Mouse (Mus musculus) embryonic facial prominence, embryonic 11.5 days (tissue): ENCODE data around the gene Rnd1. TPM values are rescaled to one million over a fixed set of nuclear protein-coding genes. Genes with fewer than 3 reads are reported as not detected.
A peak's percentile ranks its signal among the peaks of the same experiment; 100 is the strongest.

ENCODE experiments used
- ATAC-seq: fragments of 200-750 bp; cut with Nextera tagmentation; replicated peaks from 2 replicates; pipeline ENCODE4 v1.8.0; 2017; ENCODE audit warnings: low read depth; ENCODE audit not compliant: insufficient number of reproducible peaks, low FRiP score, low TSS enrichment
- DNase-seq: peaks from one replicate; pipeline ENCODE4 v3.0.0-alpha.2; 2015; ENCODE audit warnings: low spot score
- H3K27ac ChIP-seq: fragments of 300-500 bp; sonication (generic); replicated peaks from 2 replicates; pipeline ENCODE4 v1.5.1; 2014; ENCODE audit warnings: mild to moderate bottlenecking, low read depth, low read length, control low read depth
- H3K27me3 ChIP-seq: fragments of 300-500 bp; sonication (generic); 2 replicates; pipeline ENCODE4 v1.6.1; 2014; ENCODE audit warnings: mild to moderate bottlenecking, low read length, moderate library complexity, mixed read lengths; ENCODE audit not compliant: control insufficient read depth, insufficient read depth
- H3K36me3 ChIP-seq: fragments of 300-500 bp; sonication (generic); replicated peaks from 2 replicates; pipeline ENCODE4 v1.6.1; 2014; ENCODE audit warnings: low read depth, mild to moderate bottlenecking, low read length, moderate library complexity, mixed read lengths; ENCODE audit not compliant: control insufficient read depth, insufficient read depth
- H3K4me1 ChIP-seq: fragments of 300-500 bp; sonication (generic); 2 replicates; pipeline ENCODE4 v1.6.1; 2014; ENCODE audit warnings: low read length, mixed read lengths; ENCODE audit not compliant: control insufficient read depth, insufficient read depth
- H3K4me2 ChIP-seq: fragments of 300-500 bp; sonication (generic); 2 replicates; pipeline ENCODE4 v1.6.1; 2014; ENCODE audit warnings: low read depth, mild to moderate bottlenecking, control low read depth, low read length, moderate library complexity
- H3K4me3 ChIP-seq: fragments of 300-500 bp; sonication (generic); 2 replicates; pipeline ENCODE4 v1.5.1; 2014; ENCODE audit warnings: low read depth, low read length, control low read depth
- H3K9ac ChIP-seq: fragments of 300-500 bp; sonication (generic); replicated peaks from 2 replicates; pipeline ENCODE4 v1.6.1; 2014; ENCODE audit warnings: mild to moderate bottlenecking, control low read depth, low read length
- H3K9me3 ChIP-seq: fragments of 300-500 bp; sonication (generic); replicated peaks from 2 replicates; pipeline ENCODE4 v1.6.1; 2016; ENCODE audit warnings: mild to moderate bottlenecking, low read length, inconsistent platforms, mixed read lengths; ENCODE audit not compliant: control insufficient read depth
- WGBS: fragments of 180-500 bp; shearing (Covaris S2); extraction: QIAGEN DNeasy Blood & Tissue Kit; methylation state at CpG from one replicate; pipeline ENCODE4 v1.1.7; 2014; 5-methylcytosine and 5-hydroxymethylcytosine counted together
- polyA plus RNA-seq: library from polyadenylated mRNA; unstranded; fragments of >200 nt; fragmentation: Nextera tagmentation; extraction: Ambion mirVana; gene quantifications from 2 replicates; pipeline ENCODE4 v1.2.1, GENCODE M21; 2014

The Rnd1 gene
- polyA plus RNA-seq, 1 experiment from 2014 or later = 0.63 TPM

GRCm38 (mm10) chr15:98676471-98676870, 790 bp downstream of the Rnd1 start:
- Histone ChIP-seq H3K9ac (no peak overlapping the region), H3K9me3 (no peaks in the 10 kb centered on the region), H3K4me2 (peak overlapping the region; percentile 65), H3K36me3 (no peaks in the 10 kb centered on the region), H3K4me1 (peaks cover 4% of the 10 kb centered on the region; the same call in 1 of the 2 replicates), H3K4me3 (peak overlapping the region; percentile 35; the same call in 1 of the 2 replicates), H3K27me3 (peaks cover 22% of the 10 kb centered on the region), H3K27ac (no peak overlapping the region)
- no peak for DNase-seq
- 6% methylated on average over 9 of the region's 9 CpGs for WGBS
- no peak for ATAC-seq

GRCm38 (mm10) chr15:98675634-98676250, 1.5 kb downstream of the Rnd1 start:
- H3K9ac ChIP-seq = no peak overlapping the region
- no peak overlapping the region for H3K4me3 ChIP-seq
- no peak overlapping the region for H3K27ac ChIP-seq
- no peak overlapping the region for H3K4me2 ChIP-seq
- H3K9me3 ChIP-seq = no peaks in the 10 kb centered on the region
- H3K27me3 ChIP-seq = peaks cover 22% of the 10 kb centered on the region
- peaks cover 4% of the 10 kb centered on the region; the same call in 1 of the 2 replicates for H3K4me1 ChIP-seq
- H3K36me3 ChIP-seq = no peaks in the 10 kb centered on the region
- ATAC-seq = no peak
- DNase-seq = no peak
- 9% methylated on average over 14 of the region's 14 CpGs for WGBS

- Histone ChIP-seq H3K9me3 (no peaks in the 10 kb centered on the region), H3K4me2 (no peak overlapping the region), H3K4me1 (peaks cover 4% of the 10 kb centered on the region; the same call in 1 of the 2 replicates), H3K27ac (no peak overlapping the region), H3K36me3 (no peaks in the 10 kb centered on the region), H3K4me3 (no peak overlapping the region), H3K9ac (no peak overlapping the region; the same call in 1 of the 2 replicates), H3K27me3 (peaks cover 22% of the 10 kb centered on the region)
- WGBS = 32% methylated on average over 11 of the region's 11 CpGs
- ATAC-seq (no peak), DNase-seq (no peak)
These were observed 2.2 kb downstream of the Rnd1 start for GRCm38 (mm10) chr15:98674994-98675545.

- no peaks in the 10 kb centered on the region for H3K9me3 ChIP-seq
- DNase-seq = no peak
- peaks cover 22% of the 10 kb centered on the region for H3K27me3 ChIP-seq
- no peaks in the 10 kb centered on the region for H3K36me3 ChIP-seq
- peaks cover 4% of the 10 kb centered on the region; the same call in 1 of the 2 replicates for H3K4me1 ChIP-seq
- 0 out of 2 replicates have a peak overlapping the region, but pooled peaks have one; percentile 2 for H3K4me2 ChIP-seq
- no peak for ATAC-seq
- H3K9ac ChIP-seq = no peak overlapping the region
- 39% methylated on average over 7 of the region's 7 CpGs for WGBS
- no peak overlapping the region for H3K27ac ChIP-seq
- no peak overlapping the region for H3K4me3 ChIP-seq
These were observed 2.8 kb downstream of the Rnd1 start for GRCm38 (mm10) chr15:98674284-98674993.

GRCm38 (mm10) chr15:98673732-98674131, 3.5 kb downstream of the Rnd1 start:
- ATAC-seq (no peak), DNase-seq (no peak)
- H3K27me3 ChIP-seq = peaks cover 22% of the 10 kb centered on the region
- H3K36me3 ChIP-seq = no peaks in the 10 kb centered on the region
- H3K4me3 ChIP-seq = no peak overlapping the region
- 72% methylated on average over 7 of the region's 7 CpGs for WGBS
- no peak overlapping the region for H3K9ac ChIP-seq
- no peak overlapping the region for H3K27ac ChIP-seq
- H3K4me2 ChIP-seq = no peak overlapping the region
- peaks cover 4% of the 10 kb centered on the region; the same call in 1 of the 2 replicates for H3K4me1 ChIP-seq
- H3K9me3 ChIP-seq = no peaks in the 10 kb centered on the region

- DNase-seq = no peak
- no peak for ATAC-seq
- peaks cover 4% of the 10 kb centered on the region; the same call in 1 of the 2 replicates for H3K4me1 ChIP-seq
- no peak overlapping the region for H3K4me3 ChIP-seq
- H3K27me3 ChIP-seq = peaks cover 22% of the 10 kb centered on the region
- no peaks in the 10 kb centered on the region for H3K36me3 ChIP-seq
- no peaks in the 10 kb centered on the region for H3K9me3 ChIP-seq
- H3K9ac ChIP-seq = no peak overlapping the region
- H3K4me2 ChIP-seq = no peak overlapping the region
- no peak overlapping the region for H3K27ac ChIP-seq
- 73% methylated on average over 4 of the region's 4 CpGs for WGBS
These were observed 4.7 kb downstream of the Rnd1 start for GRCm38 (mm10) chr15:98672592-98672991.

- WGBS = 83% methylated on average over 11 of the region's 11 CpGs
- DNase-seq = peak; percentile 38
- H3K4me1 ChIP-seq = no peaks in the 10 kb centered on the region
- no peaks in the 10 kb centered on the region for H3K27me3 ChIP-seq
- no peaks in the 10 kb centered on the region for H3K9me3 ChIP-seq
- H3K4me3 ChIP-seq = no peak overlapping the region
- no peak for ATAC-seq
- H3K36me3 ChIP-seq = no peaks in the 10 kb centered on the region
- H3K9ac ChIP-seq = no peak overlapping the region
- no peak overlapping the region for H3K27ac ChIP-seq
- H3K4me2 ChIP-seq = no peak overlapping the region
These were observed 13.0 kb downstream of the Rnd1 start for GRCm38 (mm10) chr15:98664042-98664907.
